In the genomic region with DNA sequence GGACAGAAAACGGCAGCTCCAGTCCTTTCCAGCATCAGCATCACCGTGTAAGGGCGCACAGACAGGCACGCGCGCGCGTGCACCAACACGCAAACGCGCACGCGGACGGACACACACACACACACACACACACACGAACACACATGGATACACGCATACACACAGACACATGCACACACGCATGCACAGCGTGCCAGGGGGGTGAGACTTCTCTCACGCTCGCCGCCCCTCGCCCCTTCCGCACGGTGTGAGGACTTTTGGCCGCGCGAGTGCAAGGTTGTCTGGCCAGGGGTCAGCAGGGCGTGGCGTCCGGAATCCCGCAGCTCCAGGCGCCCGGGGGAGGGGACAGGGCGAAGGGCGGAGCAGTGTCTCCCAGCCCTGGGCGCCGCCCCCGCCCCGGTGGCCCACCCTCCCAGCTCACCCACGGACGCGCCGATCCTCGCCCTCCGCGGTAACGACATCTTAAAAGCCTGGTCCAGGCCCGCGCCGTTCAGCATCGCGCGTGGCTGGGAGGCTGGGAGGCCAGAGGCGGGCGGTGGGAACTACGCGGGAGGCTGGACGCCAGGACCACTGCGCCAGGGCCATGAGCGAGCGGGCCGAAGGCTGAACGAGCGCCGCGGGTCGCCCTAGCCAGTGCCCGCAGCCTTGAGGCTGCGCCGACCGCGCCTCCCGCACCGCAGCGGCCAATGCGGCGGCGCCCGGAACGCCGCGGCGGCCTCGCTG, we compare ENCODE assay signal across 8 mouse cellular contexts. TPM values are rescaled to one million over a fixed set of nuclear protein-coding genes. Genes with fewer than 3 reads are reported as not detected.
DNase-seq lines count a peak whose midpoint lies in the region; ATAC-seq and TF ChIP-seq lines count a peak whose summit lies in the region.

No protein-coding gene starts in this region.

- no peaks in the 10 kb centered on the region for H3K27me3 ChIP-seq in cerebellum, adult 2 months (ENCODE audit: control insufficient read depth, insufficient read depth, low read length)
- no peaks in the 10 kb centered on the region for H3K27me3 ChIP-seq in hindbrain, postnatal 0 days (ENCODE audit: insufficient read depth, low read length)

- H3K36me3 ChIP-seq in hindbrain, postnatal 0 days (ENCODE audit: insufficient read depth, low read length): no peaks in the 10 kb centered on the region

- peak; percentile 29 to 72 for DNase-seq in adrenal gland, adult (ENCODE audit: inconsistent age in 2 of 2, low spot score in 1 of 2)
- peak; percentile 81 to 84 for DNase-seq in cerebellum, adult 2 months
- peak; percentile 87 for DNase-seq in hindbrain, postnatal 0 days (ENCODE audit: low spot score)
- peak; percentile 65 to 66 for DNase-seq in left cerebral cortex, adult 2 months (ENCODE audit: extremely low spot score in 1 of 2, low spot score in 2 of 2)
- DNase-seq in lung, postnatal 4 days: peak; percentile 31 to 44
- peak; percentile 70 to 83 for DNase-seq in right cerebral cortex, adult 2 months (ENCODE audit: low spot score in 2 of 2)

- no peaks in the 10 kb centered on the region for H3K4me1 ChIP-seq in cerebellum, adult 2 months (ENCODE audit: control insufficient read depth, insufficient read depth, low read length)
- no peaks in the 10 kb centered on the region; the same call in 1 of the 2 replicates for H3K4me1 ChIP-seq in hindbrain, postnatal 0 days (ENCODE audit: insufficient read depth, low read length)

- H3K9ac ChIP-seq in hindbrain, postnatal 0 days (replicated peaks; ENCODE audit: low read length): peak overlapping the region; percentile 87

- H3K4me2 ChIP-seq in hindbrain, postnatal 0 days (ENCODE audit: low read depth, low read length): peak overlapping the region; percentile 93

- no peak for TF ChIP-seq CTCF in cerebellum, adult 2 months (IDR thresholded peaks at IDR 0.05; ENCODE audit: borderline replicate concordance, insufficient read depth, low read depth, low read length)
- no peak for TF ChIP-seq CTCF in hindbrain, postnatal 0 days (IDR thresholded peaks at IDR 0.05; ENCODE audit: low read depth)
- TF ChIP-seq CTCF in left cerebral cortex, adult 2 months (IDR thresholded peaks at IDR 0.05): no peak

- peak overlapping the region; percentile 74 for H3K27ac ChIP-seq in cerebellum, adult 2 months (ENCODE audit: insufficient read depth, low read length)
- peak overlapping the region; percentile 92 for H3K27ac ChIP-seq in hindbrain, postnatal 0 days
- H3K27ac ChIP-seq in left cerebral cortex, adult 2 months: peak overlapping the region; percentile 98

- H3K4me3 ChIP-seq in cerebellum, adult 2 months (replicated peaks; ENCODE audit: insufficient read depth, low read depth, low read length): peak overlapping the region; percentile 81
- H3K4me3 ChIP-seq in hindbrain, postnatal 0 days (ENCODE audit: low read length): peak overlapping the region; percentile 80
- peak overlapping the region; percentile 83 for H3K4me3 ChIP-seq in left cerebral cortex, adult 2 months

- under 1% methylated on average over 80 of the region's 84 CpGs for whole genome bisulfite sequencing in cerebellum, adult 2 months
- under 1% methylated on average over 73 of the region's 84 CpGs for WGBS in hindbrain, postnatal 0 days

- ATAC-seq in frontal cortex, adult (ENCODE audit: low TSS enrichment): peak; percentile 45
- ATAC-seq in hindbrain, postnatal 0 days: peak; percentile 87
- no peak for ATAC-seq in inflammation-experienced regulatory T-cells, adult 6 months

- no peaks in the 10 kb centered on the region for H3K9me3 ChIP-seq in hindbrain, postnatal 0 days (ENCODE audit: low read length)

- intact Hi-C loops in left cerebral cortex, adult 2 months (cut with DNase I): loop anchor here (5.0 kb wide), 1 partner anchor 150 kb away; no protein-coding TSS in a partner anchor

- TF ChIP-seq POLR2A in cerebellum, adult 2 months (IDR thresholded peaks at IDR 0.05; ENCODE audit: borderline replicate concordance, insufficient read depth, low read length): peak; percentile 68

RNA-seq across cellular contexts. Expression of a gene that starts 19.9 kb away (rescaled TPM):
- 22.1 and 24.7 TPM in 2 replicates for polyA plus RNA-seq in cerebellum, adult 2 months (2012; rRNA removed)
- 29.1 and 95.3 TPM in 2 replicates for total RNA-seq in hindbrain, postnatal 0 days (2014; rRNA removed)
- 37.4 and 41.7 TPM in 2 replicates for polyA plus RNA-seq in hindbrain, postnatal 0 days (2015; fragmentation: Nextera tagmentation; extraction: Ambion mirVana)
- total RNA-seq in left cerebral cortex, adult 2 months (2021): 10 to 100 TPM; 72.2 to 76.0 TPM
- polyA plus RNA-seq in inflammation-experienced regulatory T-cells, adult 6 months (2017; shearing (Covaris generic)): 1 to 10 TPM in 2 of 3 experiments, under 1 TPM in 1; 0.57 to 2.9 (median 1.1) TPM
